Mouse (Mus musculus) CD4-positive helper T cell, adult 2 months (primary cell): Measurements from ENCODE around the gene Gatad1.
"Not testable (repeated sequence)": the region's sequence is repeated elsewhere in the genome, so short reads cannot be mapped to it uniquely, and the experiment has no call there.

Experiments
- DNase-seq: peaks from one replicate; pipeline ENCODE4 v3.0.0-alpha.2; 2012; ENCODE audit warnings: low read depth, missing footprints, low spot score

Gatad1 gene

GRCm38 (mm10) chr5:3657085-3657484 is at the start of gene Gatad1:
Gatad1 (minus strand) TSS chr5:3657185.
- DNase-seq, result no peak

GRCm38 (mm10) chr5:3702180-3702579 is 45.2 kb upstream of the Gatad1 start:
- no peak for DNase-seq

GRCm38 (mm10) chr5:3700025-3700424 is 43.0 kb upstream of the Gatad1 start:
- DNase-seq, result no peak

- no peak for DNase-seq
Measured at GRCm38 (mm10) chr5:3696031-3696430, 39.0 kb upstream of the Gatad1 start.

GRCm38 (mm10) chr5:3695191-3695590 is 38.2 kb upstream of the Gatad1 start:
- no peak for DNase-seq

- DNase-seq, result no peak
Measured at GRCm38 (mm10) chr5:3692956-3693355, 36.0 kb upstream of the Gatad1 start.

- no peak for DNase-seq
Measured at GRCm38 (mm10) chr5:3691283-3691682, 34.3 kb upstream of the Gatad1 start.

- no peak for DNase-seq
Measured at GRCm38 (mm10) chr5:3688298-3688697, 31.3 kb upstream of the Gatad1 start.

GRCm38 (mm10) chr5:3669938-3670554 is 13.1 kb upstream of the Gatad1 start:
- DNase-seq, result peak; percentile 61

- DNase-seq, result peak; percentile 59
Measured at GRCm38 (mm10) chr5:3666585-3666984, 9.6 kb upstream of the Gatad1 start.

GRCm38 (mm10) chr5:3665225-3665624 is 8.2 kb upstream of the Gatad1 start:
- no peak for DNase-seq

- DNase-seq, result no peak
Measured at GRCm38 (mm10) chr5:3653801-3654200, 3.2 kb downstream of the Gatad1 start.

GRCm38 (mm10) chr5:3652903-3653575 is 3.9 kb downstream of the Gatad1 start:
- not testable (repeated sequence) for DNase-seq

GRCm38 (mm10) chr5:3651621-3652020 is 5.4 kb downstream of the Gatad1 start:
- DNase-seq, result no peak

- DNase-seq, result no peak
Measured at GRCm38 (mm10) chr5:3650881-3651280, 6.1 kb downstream of the Gatad1 start, which contains the start of gene Tmbim7. Tmbim7 (plus strand) TSS chr5:3651181.

- no peak for DNase-seq
Measured at GRCm38 (mm10) chr5:3648849-3649210, 8.2 kb downstream of the Gatad1 start.

- DNase-seq, result peak; percentile 11
Measured at GRCm38 (mm10) chr5:3648206-3648848, 8.7 kb downstream of the Gatad1 start.

- DNase-seq, result peak; percentile 92
Measured at GRCm38 (mm10) chr5:3647708-3648121, 9.3 kb downstream of the Gatad1 start.

- DNase-seq, result peak; percentile 82
Measured at GRCm38 (mm10) chr5:3646991-3647707, 9.8 kb downstream of the Gatad1 start.

- DNase-seq, result no peak
Measured at GRCm38 (mm10) chr5:3646539-3646938, 10.4 kb downstream of the Gatad1 start.

- DNase-seq, result no peak
Measured at GRCm38 (mm10) chr5:3645326-3645725, 11.7 kb downstream of the Gatad1 start.

- DNase-seq, result no peak
Measured at GRCm38 (mm10) chr5:3644621-3645020, 12.4 kb downstream of the Gatad1 start.
